Mouse (Mus musculus) G1E (cell line): ENCODE results near the gene Sh3rf3.

ENCODE experiments used
- CTCF ChIP-seq: IDR thresholded peaks from 2 replicates; pipeline ENCODE4 v1.5.1; 2012; ENCODE audit warnings: low read depth, low read length, inconsistent platforms, mixed read lengths
- GATA1 ChIP-seq: IDR thresholded peaks from 2 replicates; pipeline ENCODE4 v1.6.1; 2012; ENCODE audit warnings: borderline replicate concordance, low read length, inconsistent platforms, mixed read lengths
- GATA2 ChIP-seq: IDR thresholded peaks from 2 replicates; pipeline ENCODE4 v1.6.1; 2012; ENCODE audit warnings: low read depth, low read length, inconsistent platforms, borderline replicate concordance
- POLR2AphosphoS5 ChIP-seq: IDR thresholded peaks from 2 replicates; pipeline ENCODE4 v1.6.1; 2012; ENCODE audit warnings: low read depth, low read length, inconsistent platforms; ENCODE audit not compliant: insufficient replicate concordance
- TAL1 ChIP-seq: conservative IDR thresholded peaks from 2 replicates; pipeline ENCODE4 v1.6.1; 2012; ENCODE audit warnings: low read depth, low read length, inconsistent platforms, mixed read lengths

- TF ChIP-seq CTCF (no peak), TAL1 (no peak), GATA1 (no peak), POLR2AphosphoS5 (no peak), GATA2 (no peak)
Measured at GRCm38 (mm10) chr10:58922216-58922829, 109.2 kb downstream of the Sh3rf3 start.
